In genomic region chr10:11449556-11450305, GRCm38 (mm10) we compare ENCODE assay signal across 9 mouse cellular contexts.
DNase-seq lines count a peak whose midpoint lies in the region; ATAC-seq lines count a peak whose summit lies in the region.
"Had no signal": no experiment of that assay in that cellular context is flagged by ENCODE, and none has a peak within 500 bp of the region (broad histone marks: within the 10 kb centered on the region; RNA-seq: fewer than 3 reads in every experiment).

No protein-coding gene starts in this region.

- peak; percentile 84 for DNase-seq in R1 (ENCODE audit: low read depth, low spot score)
- DNase-seq in cerebellum, adult 9-10 months, result peak; percentile 80
- DNase-seq in frontal cortex, adult 2 months (ENCODE audit: extremely low spot score in 1 of 2, low spot score in 1 of 2), result peak; percentile 76 to 97
- DNase-seq in hindbrain, embryonic 14.5 days (ENCODE audit: low spot score), result peak; percentile 97
- DNase-seq in layer of hippocampus, postnatal 25 days (ENCODE audit: extremely low spot score in 1 of 2, low spot score in 1 of 2), result peak; percentile 75 to 97
- peak; percentile 48 for DNase-seq in lung, postnatal 25 days (ENCODE audit: low spot score)
- peak; percentile 90 to 94 for DNase-seq in right cerebral cortex, adult 2 months (ENCODE audit: low spot score in 2 of 2)
- peak; percentile 34 to 78 for DNase-seq in urinary bladder, postnatal 4 days (ENCODE audit: low spot score in 2 of 2)

- 36% methylated on average over 23 of the region's 23 CpGs for WGBS in hindbrain, embryonic 14.5 days

- no peak overlapping the region for H3K4me3 ChIP-seq in hindbrain, embryonic 14.5 days (replicated peaks; ENCODE audit: low read length)
- H3K4me3 ChIP-seq: myocyte had no signal

- H3K27ac ChIP-seq in hindbrain, embryonic 14.5 days, result peak overlapping the region; percentile 49; the same call in 1 of the 2 replicates

- no peaks in the 10 kb centered on the region for H3K27me3 ChIP-seq in hindbrain, embryonic 14.5 days (ENCODE audit: control insufficient read depth, insufficient read depth, low read length)

- ATAC-seq in hindbrain, embryonic 14.5 days (ENCODE audit: low FRiP score), result peak; percentile 92

- H3K36me3 ChIP-seq in hindbrain, embryonic 14.5 days (replicated peaks; ENCODE audit: control insufficient read depth, insufficient read depth), result no peaks in the 10 kb centered on the region

- H3K9me3 ChIP-seq in hindbrain, embryonic 14.5 days (ENCODE audit: control insufficient read depth, low read length), result no peaks in the 10 kb centered on the region

- H3K4me1 ChIP-seq in hindbrain, embryonic 14.5 days (replicated peaks; ENCODE audit: control insufficient read depth, insufficient read depth, low read length), result peaks cover 8% of the 10 kb centered on the region; the same call in 1 of the 2 replicates

- peak overlapping the region; percentile 33; the same call in 1 of the 2 replicates for H3K9ac ChIP-seq in hindbrain, embryonic 14.5 days

- peak overlapping the region; percentile 27 for H3K4me2 ChIP-seq in hindbrain, embryonic 14.5 days (replicated peaks)
